Mouse (Mus musculus) E14TG2a.4 (cell line): ENCODE results near the gene Gm5485.

Experiments
- CTCF ChIP-seq: conservative IDR thresholded peaks from 2 replicates; pipeline ENCODE4 v1.5.1; 2014; ENCODE audit warnings: low read length
- NANOG ChIP-seq: IDR thresholded peaks from 2 replicates; pipeline ENCODE4 v1.6.1; 2014; ENCODE audit warnings: borderline replicate concordance, low read length, mixed read lengths

GRCm38 (mm10) chr16:48383582-48384257 lies 28.5 kb downstream of the Gm5485 start:
- TF ChIP-seq CTCF (no peak), NANOG (no peak)
